Mouse (Mus musculus) heart, embryonic 16.5 days (tissue): Measurements from ENCODE around the gene Itpkc. TPM values are rescaled to one million over a fixed set of nuclear protein-coding genes. Genes with fewer than 3 reads are reported as not detected.

Experiments used
- ATAC-seq: fragments of 200-750 bp; cut with Nextera tagmentation; replicated peaks from 2 replicates; pipeline ENCODE4 v1.8.0; 2017; ENCODE audit warnings: moderate number of reproducible peaks; ENCODE audit not compliant: insufficient read depth, low FRiP score; ENCODE audit errors: extremely low read depth
- H3K27ac ChIP-seq: fragments of 300-500 bp; sonication (generic); 2 replicates; pipeline ENCODE4 v1.5.1; 2014; ENCODE audit warnings: mild to moderate bottlenecking, low read length, control low read depth, moderate library complexity
- H3K27me3 ChIP-seq: fragments of 300-500 bp; sonication (generic); 2 replicates; pipeline ENCODE4 v1.6.1; 2014; ENCODE audit warnings: low read length, mixed read lengths; ENCODE audit not compliant: control insufficient read depth, insufficient read depth
- H3K36me3 ChIP-seq: fragments of 300-500 bp; sonication (generic); 2 replicates; pipeline ENCODE4 v1.6.1; 2014; ENCODE audit not compliant: control insufficient read depth, insufficient read depth
- H3K4me1 ChIP-seq: fragments of 300-500 bp; sonication (generic); 2 replicates; pipeline ENCODE4 v1.6.1; 2014; ENCODE audit warnings: low read length, mixed read lengths; ENCODE audit not compliant: control insufficient read depth, insufficient read depth
- H3K4me2 ChIP-seq: fragments of 300-500 bp; sonication (generic); 2 replicates; pipeline ENCODE4 v1.6.1; 2014; ENCODE audit warnings: low read depth, mild to moderate bottlenecking, control low read depth, low read length
- H3K4me3 ChIP-seq: fragments of 300-500 bp; sonication (generic); 2 replicates; pipeline ENCODE4 v1.5.1; 2014; ENCODE audit warnings: mild to moderate bottlenecking, control low read depth, low read length
- H3K9ac ChIP-seq: fragments of 300-500 bp; sonication (generic); 2 replicates; pipeline ENCODE4 v1.6.1; 2014; ENCODE audit warnings: low read length, control low read depth
- H3K9me3 ChIP-seq: fragments of 300-500 bp; sonication (generic); replicated peaks from 2 replicates; pipeline ENCODE4 v1.6.1; 2016; ENCODE audit warnings: low read length; ENCODE audit not compliant: control insufficient read depth
- WGBS: fragments of 180-500 bp; shearing (Covaris S2); extraction: QIAGEN DNeasy Blood & Tissue Kit; methylation state at CpG from one replicate; pipeline ENCODE4 v1.1.7; 2014; 5-methylcytosine and 5-hydroxymethylcytosine counted together
- polyA plus RNA-seq: library from polyadenylated mRNA; unstranded; fragments of >200 nt; fragmentation: Nextera tagmentation; extraction: Ambion mirVana; gene quantifications from 2 replicates; pipeline ENCODE4 v1.2.1, GENCODE M21; 2015

Gene Itpkc
- polyA plus RNA-seq, 1 experiment from 2014 or later = 2.5 TPM

DNA sequence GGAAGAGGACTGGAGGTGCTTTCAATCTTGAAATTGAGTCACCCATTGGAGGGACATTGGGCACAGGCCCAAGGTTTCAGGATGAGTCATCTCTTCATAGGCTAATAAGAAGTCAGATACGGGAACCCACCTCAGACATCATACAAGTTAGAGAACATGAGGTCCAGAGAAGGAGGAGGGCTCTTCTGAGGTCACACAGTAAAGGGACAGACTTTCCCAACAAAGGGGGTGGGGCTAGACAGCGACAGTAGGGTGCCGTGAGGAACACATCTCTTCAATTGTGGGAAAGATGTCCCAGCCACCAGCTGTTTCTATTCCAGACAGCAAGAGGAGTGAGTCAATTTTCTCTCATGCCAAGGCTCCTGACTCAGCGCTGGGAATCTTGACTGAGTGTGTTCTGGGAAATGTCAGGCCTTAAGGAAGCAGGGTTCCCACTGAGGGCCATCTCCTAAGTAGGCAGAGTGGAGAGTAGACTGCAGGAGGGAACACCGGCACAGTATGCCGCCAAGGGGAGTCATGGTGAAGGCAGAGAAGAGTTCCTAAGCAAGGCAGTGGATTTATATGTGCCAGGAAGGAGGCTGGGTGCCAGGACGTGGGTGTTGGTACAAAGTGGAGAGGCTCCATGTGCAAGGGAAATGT is 3.4 kb upstream of the Itpkc start:
- H3K27ac ChIP-seq = no peak overlapping the region
- no peaks in the 10 kb centered on the region for H3K9me3 ChIP-seq
- no peaks in the 10 kb centered on the region for H3K36me3 ChIP-seq
- ATAC-seq = no peak
- H3K4me3 ChIP-seq = no peak overlapping the region
- no peak overlapping the region for H3K4me2 ChIP-seq
- peaks cover 22% of the 10 kb centered on the region for H3K4me1 ChIP-seq
- 64% methylated on average over 7 of the region's 7 CpGs for WGBS
- no peaks in the 10 kb centered on the region for H3K27me3 ChIP-seq
- no peak overlapping the region for H3K9ac ChIP-seq

DNA sequence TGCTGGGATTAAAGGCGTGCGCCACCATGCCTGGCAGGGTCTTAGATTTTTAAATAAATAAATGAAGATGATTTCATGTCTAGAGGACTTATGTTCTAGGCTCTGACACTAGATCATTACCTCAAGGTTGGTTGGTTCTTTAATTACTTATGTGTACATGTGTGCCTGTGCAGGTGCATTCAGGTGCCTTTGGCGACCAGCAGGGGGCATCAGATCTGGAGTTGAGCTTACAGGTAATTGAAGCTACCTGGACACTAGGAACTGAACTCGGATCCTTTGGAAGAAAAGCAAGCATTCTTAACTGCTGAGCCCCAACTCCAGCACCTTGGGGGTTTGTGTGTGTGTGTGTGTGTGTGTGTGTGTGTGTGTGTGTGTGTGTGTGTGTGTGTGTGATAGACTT is 2.3 kb upstream of the Itpkc start:
- Histone ChIP-seq H3K36me3 (no peaks in the 10 kb centered on the region), H3K4me3 (no peak overlapping the region), H3K4me2 (no peak overlapping the region), H3K4me1 (peaks cover 30% of the 10 kb centered on the region), H3K27ac (no peak overlapping the region), H3K27me3 (no peaks in the 10 kb centered on the region), H3K9ac (no peak overlapping the region), H3K9me3 (no peaks in the 10 kb centered on the region)
- WGBS = 71% methylated on average over 4 of the region's 4 CpGs
- ATAC-seq = no peak

GRCm38 (mm10) chr7:27228865-27229264 is 404 bp upstream of the Itpkc start:
- Histone ChIP-seq H3K4me3 (peak overlapping the region; percentile 91), H3K36me3 (no peaks in the 10 kb centered on the region), H3K4me1 (peaks cover 38% of the 10 kb centered on the region), H3K9me3 (no peaks in the 10 kb centered on the region), H3K9ac (peak overlapping the region; percentile 91), H3K27ac (peak overlapping the region; percentile 90), H3K4me2 (peak overlapping the region; percentile 89), H3K27me3 (no peaks in the 10 kb centered on the region)
- 18% methylated on average over 6 of the region's 6 CpGs for WGBS
- ATAC-seq = no peak

GRCm38 (mm10) chr7:27227676-27228075 is 785 bp downstream of the Itpkc start:
- no peak for ATAC-seq
- H3K36me3 ChIP-seq = no peaks in the 10 kb centered on the region
- H3K27ac ChIP-seq = peak overlapping the region; percentile 90
- H3K9me3 ChIP-seq = no peaks in the 10 kb centered on the region
- H3K9ac ChIP-seq = peak overlapping the region; percentile 91
- peaks cover 32% of the 10 kb centered on the region for H3K4me1 ChIP-seq
- peak overlapping the region; percentile 91 for H3K4me3 ChIP-seq
- H3K4me2 ChIP-seq = peak overlapping the region; percentile 89
- H3K27me3 ChIP-seq = no peaks in the 10 kb centered on the region
- 2% methylated on average over 10 of the region's 10 CpGs for WGBS

DNA sequence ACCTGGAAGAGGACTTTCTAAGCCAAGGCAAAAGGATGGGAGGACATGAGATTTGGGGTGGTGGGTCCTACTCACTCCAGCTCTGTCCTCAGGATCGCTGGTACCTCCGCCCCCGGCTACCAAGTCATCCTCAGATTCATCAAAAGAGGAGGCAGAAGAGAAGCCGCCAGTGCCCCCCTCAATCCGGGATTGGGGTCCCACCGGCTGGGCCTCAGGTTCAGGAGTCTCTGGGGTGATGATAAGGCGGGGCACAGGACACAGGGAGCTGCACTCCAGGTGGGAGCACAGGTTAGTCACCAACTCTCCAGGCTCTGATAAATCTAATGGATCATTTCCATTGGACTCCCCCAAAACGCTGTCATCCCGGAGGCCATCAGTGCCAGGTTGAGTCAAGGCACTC is 1.2 kb downstream of the Itpkc start:
- ATAC-seq = no peak
- Histone ChIP-seq H3K4me1 (peaks cover 30% of the 10 kb centered on the region), H3K27me3 (no peaks in the 10 kb centered on the region), H3K36me3 (no peaks in the 10 kb centered on the region), H3K4me3 (peak overlapping the region; percentile 91), H3K9me3 (no peaks in the 10 kb centered on the region), H3K9ac (peak overlapping the region; percentile 91), H3K27ac (no peak overlapping the region), H3K4me2 (peak overlapping the region; percentile 89)
- WGBS = 31% methylated on average over 9 of the region's 9 CpGs

- ATAC-seq = no peak
- Histone ChIP-seq H3K4me3 (no peak overlapping the region), H3K4me2 (no peak overlapping the region), H3K9ac (no peak overlapping the region), H3K27me3 (no peaks in the 10 kb centered on the region), H3K36me3 (no peaks in the 10 kb centered on the region), H3K4me1 (peaks cover 30% of the 10 kb centered on the region), H3K27ac (no peak overlapping the region), H3K9me3 (no peaks in the 10 kb centered on the region)
- WGBS = 80% methylated on average over 11 of the region's 11 CpGs
Observed at GRCm38 (mm10) chr7:27224877-27225575, 3.4 kb downstream of the Itpkc start.

GRCm38 (mm10) chr7:27222538-27222937 is 5.9 kb downstream of the Itpkc start:
- Histone ChIP-seq H3K27ac (no peak overlapping the region), H3K9ac (no peak overlapping the region), H3K4me1 (peaks cover 24% of the 10 kb centered on the region), H3K4me3 (no peak overlapping the region), H3K27me3 (no peaks in the 10 kb centered on the region), H3K36me3 (no peaks in the 10 kb centered on the region), H3K9me3 (no peaks in the 10 kb centered on the region), H3K4me2 (no peak overlapping the region)
- no peak for ATAC-seq
- WGBS = 72% methylated on average over 1 of the region's 1 CpGs

DNA sequence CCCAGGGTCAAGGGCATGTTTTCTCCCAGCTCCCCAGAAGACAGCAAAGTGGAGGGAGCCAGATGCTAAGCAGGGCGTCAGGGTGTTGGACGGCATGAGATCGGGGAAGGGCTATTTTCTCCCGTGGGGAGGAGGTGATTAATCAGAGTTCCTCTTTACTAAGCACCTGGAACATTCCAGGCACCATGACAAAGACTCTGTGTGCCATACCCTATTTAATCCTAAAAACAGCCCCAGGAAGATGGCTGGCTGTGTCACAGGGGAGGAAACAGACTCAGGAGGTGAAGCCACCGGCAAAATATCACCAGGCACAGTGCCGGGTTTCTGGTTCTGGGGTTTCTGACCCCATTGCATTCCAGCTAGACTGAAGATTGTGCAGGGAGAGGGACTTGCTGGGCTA is 6.5 kb downstream of the Itpkc start:
- no peaks in the 10 kb centered on the region for H3K36me3 ChIP-seq
- H3K4me3 ChIP-seq = no peak overlapping the region
- peaks cover 18% of the 10 kb centered on the region for H3K4me1 ChIP-seq
- H3K27me3 ChIP-seq = no peaks in the 10 kb centered on the region
- ATAC-seq = no peak
- 60% methylated on average over 6 of the region's 6 CpGs for WGBS
- no peak overlapping the region for H3K4me2 ChIP-seq
- no peak overlapping the region for H3K9ac ChIP-seq
- no peaks in the 10 kb centered on the region for H3K9me3 ChIP-seq
- no peak overlapping the region for H3K27ac ChIP-seq

DNA sequence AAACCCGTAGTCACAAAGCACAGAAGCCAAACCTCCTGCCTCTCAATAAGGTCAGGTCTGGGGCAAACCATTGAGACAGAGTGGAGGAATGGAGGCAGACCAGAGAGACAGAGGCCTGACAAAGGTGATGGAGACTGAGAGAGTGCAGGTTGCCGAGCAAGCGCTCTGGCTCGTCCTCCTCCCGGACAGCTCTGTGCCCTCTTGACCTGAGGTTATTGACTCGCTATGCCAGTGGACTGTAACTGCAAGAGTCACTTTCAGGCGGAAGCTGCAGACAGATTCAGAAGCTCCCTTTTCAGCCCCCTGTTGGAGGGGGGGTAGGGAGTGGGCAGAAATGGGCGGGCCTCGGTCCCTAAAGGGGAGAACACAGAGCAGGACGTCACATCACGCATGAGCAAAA is 8.5 kb downstream of the Itpkc start:
- H3K4me1 ChIP-seq = peaks cover 2% of the 10 kb centered on the region; the same call in 1 of the 2 replicates
- no peak overlapping the region for H3K9ac ChIP-seq
- no peaks in the 10 kb centered on the region for H3K9me3 ChIP-seq
- H3K27ac ChIP-seq = no peak overlapping the region
- no peak overlapping the region for H3K4me2 ChIP-seq
- 84% methylated on average over 11 of the region's 11 CpGs for WGBS
- ATAC-seq = no peak
- no peaks in the 10 kb centered on the region for H3K27me3 ChIP-seq
- no peak overlapping the region for H3K4me3 ChIP-seq
- 0 out of 2 replicates have a peak, but pooled peaks cover 3% of the 10 kb centered on the region for H3K36me3 ChIP-seq
